Mouse (Mus musculus): ENCODE measurements at regions not wholly inside any gene's neighbourhood (a gene's known extent, or its start where the extent isn't known, plus 50 kb on each side); places are given as distances from the start of the nearest gene placed in this dataset.

DNA sequence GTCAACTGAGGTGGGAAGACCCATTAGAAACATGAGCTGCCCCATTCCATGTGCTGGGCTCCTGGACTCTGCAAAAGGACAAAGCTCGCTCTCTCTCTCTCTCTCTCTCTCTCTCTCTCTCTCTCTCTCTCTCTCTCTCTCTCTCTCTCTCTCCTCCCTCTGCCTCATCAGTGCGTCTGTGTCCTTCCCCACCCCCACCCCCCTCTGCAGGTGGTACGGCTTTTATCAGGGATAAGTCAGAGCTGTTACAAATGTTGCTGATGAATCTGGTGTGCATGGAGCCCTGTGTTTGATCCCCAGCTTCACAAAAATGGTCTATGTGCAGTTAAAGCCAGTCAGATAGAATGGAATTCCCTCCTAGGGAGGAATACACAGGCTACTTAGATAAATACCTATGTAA is 247.8 kb upstream of the Smlr1 start:
- Histone ChIP-seq H3K9ac (ENCODE audit: low read depth, low read length) (no peak overlapping the region), H3K27me3 (ENCODE audit: control insufficient read depth, insufficient read depth, low read length) (no peaks in the 10 kb centered on the region), H3K4me1 (replicated peaks; ENCODE audit: control insufficient read depth, insufficient read depth, low read length) (no peaks in the 10 kb centered on the region), H3K36me3 (ENCODE audit: control insufficient read depth, insufficient read depth, low read length) (no peaks in the 10 kb centered on the region), H3K9me3 (ENCODE audit: control insufficient read depth, low read length) (no peaks in the 10 kb centered on the region), H3K4me3 (ENCODE audit: low read depth, low read length) (no peak overlapping the region), H3K27ac (ENCODE audit: low read depth, low read length) (no peak overlapping the region), H3K4me2 (replicated peaks; ENCODE audit: low read depth, low read length) (no peak overlapping the region)
- 52% methylated on average over 3 of the region's 3 CpGs for WGBS
- DNase-seq (ENCODE audit: low spot score) (no peak), ATAC-seq (ENCODE audit: low FRiP score) (no peak)

GRCm38 (mm10) chr10:25779476-25779875 is 243.4 kb upstream of the Smlr1 start:
- no peak for ATAC-seq (ENCODE audit: low FRiP score)
- H3K4me1 ChIP-seq (replicated peaks; ENCODE audit: control insufficient read depth, insufficient read depth, low read length), result no peaks in the 10 kb centered on the region
- no peaks in the 10 kb centered on the region for H3K9me3 ChIP-seq (ENCODE audit: control insufficient read depth, low read length)
- no peak overlapping the region for H3K9ac ChIP-seq (ENCODE audit: low read depth, low read length)
- H3K27ac ChIP-seq (ENCODE audit: low read depth, low read length), result no peak overlapping the region
- H3K36me3 ChIP-seq (ENCODE audit: control insufficient read depth, insufficient read depth, low read length), result no peaks in the 10 kb centered on the region
- H3K4me2 ChIP-seq (replicated peaks; ENCODE audit: low read depth, low read length), result no peak overlapping the region
- 96% methylated on average over 4 of the region's 4 CpGs for WGBS
- H3K4me3 ChIP-seq (ENCODE audit: low read depth, low read length), result no peak overlapping the region
- no peaks in the 10 kb centered on the region for H3K27me3 ChIP-seq (ENCODE audit: control insufficient read depth, insufficient read depth, low read length)
- no peak for DNase-seq (ENCODE audit: low spot score)

DNA sequence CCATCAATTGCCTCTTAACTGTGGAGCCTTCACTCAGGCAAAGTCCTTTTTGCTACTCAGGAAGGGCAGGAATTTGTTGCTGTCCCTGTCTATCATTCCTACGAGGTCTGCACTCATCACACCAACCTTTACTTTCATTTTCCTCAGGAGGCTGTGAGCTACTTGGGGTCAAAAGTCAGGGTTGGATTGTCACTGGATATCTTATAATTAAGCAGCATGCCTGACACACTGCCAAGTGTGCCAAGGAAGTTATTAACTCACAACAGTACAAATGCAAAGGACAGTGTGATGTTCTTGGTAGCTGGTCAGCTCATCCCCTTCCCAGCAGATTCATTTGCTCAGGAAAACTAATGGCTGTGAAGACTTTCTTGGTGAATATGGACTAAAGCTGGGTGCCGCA is 241.7 kb upstream of the Smlr1 start:
- 75% methylated on average over 2 of the region's 2 CpGs for WGBS
- ATAC-seq (ENCODE audit: low FRiP score), result no peak
- no peak for DNase-seq (ENCODE audit: low spot score)

DNA sequence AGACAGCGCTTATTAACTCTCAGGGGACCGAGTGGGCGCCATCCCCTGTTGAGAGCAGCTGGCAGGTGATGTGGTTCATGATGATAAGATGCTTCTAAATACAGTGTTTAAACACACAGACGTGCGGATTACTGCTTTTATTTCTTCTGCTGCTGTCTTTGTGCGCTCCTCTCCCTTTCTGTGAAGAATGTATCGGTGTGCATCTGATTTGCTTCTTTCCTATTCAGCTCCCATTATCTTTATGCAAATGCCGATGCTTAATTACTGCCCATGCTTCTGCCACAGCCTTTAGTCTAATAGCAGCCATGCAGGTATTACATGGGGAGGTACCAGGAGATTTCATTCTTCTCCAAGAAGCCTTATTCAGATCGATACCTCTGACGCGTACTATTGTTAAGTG is 240.6 kb upstream of the Smlr1 start:
- Histone ChIP-seq H3K36me3 (ENCODE audit: control insufficient read depth, insufficient read depth, low read length) (no peaks in the 10 kb centered on the region), H3K4me3 (ENCODE audit: low read depth, low read length) (no peak overlapping the region), H3K4me1 (replicated peaks; ENCODE audit: control insufficient read depth, insufficient read depth, low read length) (no peaks in the 10 kb centered on the region), H3K9ac (ENCODE audit: low read depth, low read length) (no peak overlapping the region), H3K27ac (ENCODE audit: low read depth, low read length) (no peak overlapping the region), H3K9me3 (ENCODE audit: control insufficient read depth, low read length) (no peaks in the 10 kb centered on the region), H3K27me3 (ENCODE audit: control insufficient read depth, insufficient read depth, low read length) (no peaks in the 10 kb centered on the region), H3K4me2 (replicated peaks; ENCODE audit: low read depth, low read length) (no peak overlapping the region)
- no peak for DNase-seq (ENCODE audit: low spot score)
- no peak for ATAC-seq (ENCODE audit: low FRiP score)
- WGBS, result 80% methylated on average over 11 of the region's 11 CpGs

More for the DNA sequence above, 241.7 kb upstream of the Smlr1 start:
- Histone ChIP-seq H3K9ac (ENCODE audit: low read depth, low read length) (no peak overlapping the region), H3K9me3 (ENCODE audit: control insufficient read depth, low read length) (no peaks in the 10 kb centered on the region), H3K4me1 (replicated peaks; ENCODE audit: control insufficient read depth, insufficient read depth, low read length) (no peaks in the 10 kb centered on the region), H3K27ac (ENCODE audit: low read depth, low read length) (no peak overlapping the region), H3K27me3 (ENCODE audit: control insufficient read depth, insufficient read depth, low read length) (no peaks in the 10 kb centered on the region), H3K36me3 (ENCODE audit: control insufficient read depth, insufficient read depth, low read length) (no peaks in the 10 kb centered on the region), H3K4me3 (ENCODE audit: low read depth, low read length) (no peak overlapping the region), H3K4me2 (replicated peaks; ENCODE audit: low read depth, low read length) (no peak overlapping the region)

DNA sequence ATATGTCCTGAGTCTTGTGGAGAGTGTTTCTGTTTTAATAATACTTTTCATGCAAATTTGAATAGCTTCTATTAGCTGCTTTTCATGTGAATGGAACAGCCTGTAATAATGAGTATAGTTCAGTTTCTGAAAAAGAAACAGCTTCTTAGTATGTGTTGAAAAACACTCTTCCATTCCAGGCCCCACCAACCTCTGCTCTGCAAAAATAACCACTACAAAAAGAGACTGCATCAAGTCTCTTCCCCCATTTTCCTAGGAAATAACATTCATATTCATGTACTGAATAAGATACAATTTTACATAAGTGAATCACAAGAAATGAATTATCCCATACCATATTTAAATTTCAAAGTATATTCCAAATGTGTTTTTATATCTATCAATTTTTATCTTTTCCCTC is 234.0 kb upstream of the Smlr1 start:
- no peaks in the 10 kb centered on the region for H3K36me3 ChIP-seq (ENCODE audit: control insufficient read depth, insufficient read depth, low read length)
- ATAC-seq (ENCODE audit: low FRiP score) (no peak), DNase-seq (ENCODE audit: low spot score) (no peak)
- H3K4me3 ChIP-seq (ENCODE audit: low read depth, low read length), result no peak overlapping the region
- no peak overlapping the region for H3K27ac ChIP-seq (ENCODE audit: low read depth, low read length)
- H3K9ac ChIP-seq (ENCODE audit: low read depth, low read length), result no peak overlapping the region
- no peak overlapping the region for H3K4me2 ChIP-seq (replicated peaks; ENCODE audit: low read depth, low read length)
- no peaks in the 10 kb centered on the region for H3K4me1 ChIP-seq (replicated peaks; ENCODE audit: control insufficient read depth, insufficient read depth, low read length)
- H3K27me3 ChIP-seq (ENCODE audit: control insufficient read depth, insufficient read depth, low read length), result no peaks in the 10 kb centered on the region
- no peaks in the 10 kb centered on the region for H3K9me3 ChIP-seq (ENCODE audit: control insufficient read depth, low read length)

DNA sequence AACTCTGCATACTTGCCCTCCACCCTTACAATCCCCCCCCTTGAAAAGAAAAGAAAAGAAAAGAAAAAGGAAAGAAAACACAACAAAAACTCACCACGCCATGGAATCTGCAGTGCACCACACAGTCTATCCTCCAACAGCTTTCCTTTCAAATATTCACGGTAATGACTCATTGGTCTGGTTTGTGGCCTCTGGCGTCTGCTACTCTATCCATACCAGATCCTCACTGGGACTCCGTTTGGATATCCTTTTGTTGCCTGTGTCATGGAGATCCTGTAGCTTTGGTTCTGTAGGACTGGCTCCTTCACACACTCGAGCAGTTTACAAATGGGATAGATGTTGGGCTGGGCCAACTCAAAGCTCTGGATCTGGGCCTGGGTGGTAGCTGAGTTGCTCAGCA is 232.4 kb upstream of the Smlr1 start:
- Histone ChIP-seq H3K4me1 (replicated peaks; ENCODE audit: control insufficient read depth, insufficient read depth, low read length) (no peaks in the 10 kb centered on the region), H3K9me3 (ENCODE audit: control insufficient read depth, low read length) (no peaks in the 10 kb centered on the region), H3K9ac (ENCODE audit: low read depth, low read length) (no peak overlapping the region), H3K4me3 (ENCODE audit: low read depth, low read length) (no peak overlapping the region), H3K36me3 (ENCODE audit: control insufficient read depth, insufficient read depth, low read length) (no peaks in the 10 kb centered on the region), H3K4me2 (replicated peaks; ENCODE audit: low read depth, low read length) (no peak overlapping the region), H3K27ac (ENCODE audit: low read depth, low read length) (no peak overlapping the region), H3K27me3 (ENCODE audit: control insufficient read depth, insufficient read depth, low read length) (no peaks in the 10 kb centered on the region)
- no peak for ATAC-seq (ENCODE audit: low FRiP score)
- no peak for DNase-seq (ENCODE audit: low spot score)
- WGBS, result 82% methylated on average over 5 of the region's 5 CpGs

DNA sequence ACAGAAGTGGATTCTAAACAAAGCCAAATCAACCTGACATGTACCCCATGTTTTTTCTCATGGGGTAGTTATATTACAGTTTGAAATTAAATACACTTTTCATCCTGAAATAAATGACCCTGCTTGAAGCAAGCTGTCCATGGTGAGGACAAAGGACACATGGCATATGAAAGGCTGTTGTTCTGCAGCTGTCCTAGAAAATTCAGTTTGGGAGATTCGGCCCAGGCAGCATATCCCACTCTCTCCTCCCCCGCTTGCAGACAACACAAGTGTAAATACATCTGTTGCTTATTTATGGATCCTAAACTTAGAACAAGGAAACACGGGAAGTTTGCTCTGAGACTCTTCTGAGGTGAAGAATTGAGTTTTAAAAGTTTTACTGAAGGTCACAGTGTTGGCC is 218.2 kb upstream of the Smlr1 start:
- DNase-seq (ENCODE audit: low spot score) (no peak), ATAC-seq (ENCODE audit: low FRiP score) (no peak)
- 70% methylated on average over 3 of the region's 3 CpGs for WGBS
- H3K9me3 ChIP-seq (ENCODE audit: control insufficient read depth, low read length), result no peaks in the 10 kb centered on the region
- H3K27ac ChIP-seq (ENCODE audit: low read depth, low read length), result no peak overlapping the region
- no peaks in the 10 kb centered on the region for H3K27me3 ChIP-seq (ENCODE audit: control insufficient read depth, insufficient read depth, low read length)
- H3K4me2 ChIP-seq (replicated peaks; ENCODE audit: low read depth, low read length), result no peak overlapping the region
- no peaks in the 10 kb centered on the region for H3K36me3 ChIP-seq (ENCODE audit: control insufficient read depth, insufficient read depth, low read length)
- H3K9ac ChIP-seq (ENCODE audit: low read depth, low read length), result no peak overlapping the region
- H3K4me3 ChIP-seq (ENCODE audit: low read depth, low read length), result no peak overlapping the region
- H3K4me1 ChIP-seq (replicated peaks; ENCODE audit: control insufficient read depth, insufficient read depth, low read length), result no peaks in the 10 kb centered on the region

GRCm38 (mm10) chr10:25742678-25743077 is 206.6 kb upstream of the Smlr1 start:
- Histone ChIP-seq H3K4me3 (ENCODE audit: low read depth, low read length) (no peak overlapping the region), H3K9ac (ENCODE audit: low read depth, low read length) (no peak overlapping the region), H3K36me3 (ENCODE audit: control insufficient read depth, insufficient read depth, low read length) (no peaks in the 10 kb centered on the region), H3K27ac (ENCODE audit: low read depth, low read length) (no peak overlapping the region), H3K27me3 (ENCODE audit: control insufficient read depth, insufficient read depth, low read length) (no peaks in the 10 kb centered on the region), H3K9me3 (ENCODE audit: control insufficient read depth, low read length) (no peaks in the 10 kb centered on the region), H3K4me1 (replicated peaks; ENCODE audit: control insufficient read depth, insufficient read depth, low read length) (no peaks in the 10 kb centered on the region), H3K4me2 (replicated peaks; ENCODE audit: low read depth, low read length) (no peak overlapping the region)
- no peak for DNase-seq (ENCODE audit: low spot score)
- WGBS, result 76% methylated on average over 3 of the region's 3 CpGs
- no peak for ATAC-seq (ENCODE audit: low FRiP score)

DNA sequence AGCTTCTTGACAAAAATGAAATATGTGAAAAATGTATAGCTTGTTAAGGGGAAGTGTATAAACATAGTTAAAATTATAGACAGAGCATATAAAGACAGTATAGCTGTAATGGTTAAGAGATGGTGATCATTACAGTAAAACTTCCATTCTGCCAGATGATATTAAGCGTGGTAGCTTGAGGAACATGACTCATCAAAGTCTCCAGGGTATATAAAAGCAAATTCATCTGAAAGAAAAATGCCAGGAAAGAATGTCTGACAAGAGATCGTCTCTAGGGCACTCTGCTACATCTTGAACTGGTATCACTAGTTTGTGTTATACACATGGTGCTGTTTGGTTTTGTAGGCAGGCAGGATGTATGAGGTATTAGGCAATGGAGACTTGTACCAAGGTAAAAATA is 204.9 kb upstream of the Smlr1 start:
- ATAC-seq (ENCODE audit: low FRiP score), result no peak

More for the DNA sequence above, 204.9 kb upstream of the Smlr1 start:
- Histone ChIP-seq H3K27ac (ENCODE audit: low read depth, low read length) (no peak overlapping the region), H3K36me3 (ENCODE audit: control insufficient read depth, insufficient read depth, low read length) (no peaks in the 10 kb centered on the region), H3K9ac (ENCODE audit: low read depth, low read length) (no peak overlapping the region), H3K9me3 (ENCODE audit: control insufficient read depth, low read length) (no peaks in the 10 kb centered on the region), H3K4me1 (replicated peaks; ENCODE audit: control insufficient read depth, insufficient read depth, low read length) (no peaks in the 10 kb centered on the region), H3K4me2 (replicated peaks; ENCODE audit: low read depth, low read length) (no peak overlapping the region), H3K27me3 (ENCODE audit: control insufficient read depth, insufficient read depth, low read length) (no peaks in the 10 kb centered on the region), H3K4me3 (ENCODE audit: low read depth, low read length) (no peak overlapping the region)
- DNase-seq (ENCODE audit: low spot score), result no peak
- 82% methylated on average over 2 of the region's 2 CpGs for WGBS
